Mouse (Mus musculus) testis, adult 2 months (tissue): ENCODE results near the gene Sec61b. TPM values are rescaled to one million over a fixed set of nuclear protein-coding genes. Genes with fewer than 3 reads are reported as not detected.

ENCODE experiments used
- H3K27ac ChIP-seq: fragments of 200-500 bp; 2 replicates; pipeline ENCODE4 v1.5.1; 2012; ENCODE audit warnings: low read depth, low read length; ENCODE audit not compliant: control insufficient read depth, insufficient read depth
- H3K27me3 ChIP-seq: fragments of 200-500 bp; 2 replicates; pipeline ENCODE4 v1.6.1; 2012; ENCODE audit warnings: mild to moderate bottlenecking, low read length, moderate library complexity; ENCODE audit not compliant: control insufficient read depth, insufficient read depth
- H3K36me3 ChIP-seq: fragments of 200-500 bp; 2 replicates; pipeline ENCODE4 v1.6.1; 2012; ENCODE audit warnings: mild to moderate bottlenecking, low read length; ENCODE audit not compliant: control insufficient read depth, insufficient read depth
- H3K4me1 ChIP-seq: fragments of 200-500 bp; 2 replicates; pipeline ENCODE4 v1.6.1; 2012; ENCODE audit warnings: low read length; ENCODE audit not compliant: control insufficient read depth, insufficient read depth
- H3K4me3 ChIP-seq: fragments of 200-500 bp; 2 replicates; pipeline ENCODE4 v1.5.1; 2012; ENCODE audit warnings: low read depth, mild to moderate bottlenecking, low read length, moderate library complexity, mixed read lengths; ENCODE audit not compliant: control insufficient read depth
- CTCF ChIP-seq: fragments of 200-500 bp; IDR thresholded peaks from 2 replicates; pipeline ENCODE4 v1.5.1; 2012; ENCODE audit warnings: low read depth, mild to moderate bottlenecking, inconsistent platforms, low read length, moderate library complexity; ENCODE audit not compliant: control insufficient read depth, insufficient read depth, insufficient replicate concordance
- POLR2A ChIP-seq: fragments of 200-500 bp; IDR thresholded peaks from 2 replicates; pipeline ENCODE4 v1.6.1; 2012; ENCODE audit warnings: low read depth, mild to moderate bottlenecking, inconsistent platforms, low read length, moderate library complexity; ENCODE audit not compliant: control insufficient read depth
- polyA plus RNA-seq: library from polyadenylated mRNA; depleted of rRNA; stranded (reverse); fragments of >200 nt; gene quantifications from 2 replicates; pipeline ENCODE4 v1.2.3, GENCODE M21; 2012

Gene Sec61b
- polyA plus RNA-seq, 1 experiment, result 43.6 TPM

- Histone ChIP-seq H3K36me3 (no peaks in the 10 kb centered on the region), H3K4me1 (peaks cover 8% of the 10 kb centered on the region), H3K27me3 (no peaks in the 10 kb centered on the region), H3K4me3 (peak overlapping the region; percentile 38; the same call in 1 of the 2 replicates), H3K27ac (no peak overlapping the region)
- TF ChIP-seq CTCF, result no peak
- no peak for TF ChIP-seq POLR2A
Measured at GRCm38 (mm10) chr4:47435566-47436360, 38.7 kb upstream of the Sec61b start.

GRCm38 (mm10) chr4:47437365-47438340 lies 36.8 kb upstream of the Sec61b start:
- Histone ChIP-seq H3K36me3 (no peaks in the 10 kb centered on the region), H3K27ac (no peak overlapping the region), H3K27me3 (no peaks in the 10 kb centered on the region), H3K4me3 (peak overlapping the region; percentile 52), H3K4me1 (peaks cover 8% of the 10 kb centered on the region)
- TF ChIP-seq CTCF (peak; percentile 96), POLR2A (no peak)

DNA sequence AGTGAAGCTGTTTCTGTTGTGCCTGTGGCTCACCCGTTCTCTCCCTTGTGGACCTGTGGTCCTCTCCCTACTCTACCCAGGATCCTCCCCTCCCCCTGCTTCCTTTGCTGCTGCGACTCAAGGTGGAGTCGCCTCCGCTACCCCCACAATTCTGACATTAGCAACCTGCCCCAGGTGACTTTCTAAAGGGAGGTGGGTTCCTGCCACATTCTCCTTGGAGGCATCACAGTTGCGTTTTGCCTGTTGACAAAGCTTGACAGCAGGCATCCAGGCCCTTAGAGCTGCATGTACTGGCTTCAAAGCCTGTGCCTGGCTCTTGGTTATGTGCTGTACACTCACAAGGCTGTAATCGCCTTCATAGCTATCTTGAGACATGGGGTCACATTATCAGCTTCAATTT lies 35.5 kb upstream of the Sec61b start:
- no peak overlapping the region for H3K27ac ChIP-seq
- no peaks in the 10 kb centered on the region for H3K27me3 ChIP-seq
- H3K4me1 ChIP-seq, result peaks cover 8% of the 10 kb centered on the region
- no peaks in the 10 kb centered on the region for H3K36me3 ChIP-seq
- TF ChIP-seq CTCF (no peak), POLR2A (no peak)
- H3K4me3 ChIP-seq, result no peak overlapping the region

- Histone ChIP-seq H3K27ac (no peak overlapping the region), H3K4me3 (no peak overlapping the region), H3K4me1 (peaks cover 8% of the 10 kb centered on the region; the same call in 1 of the 2 replicates), H3K27me3 (no peaks in the 10 kb centered on the region), H3K36me3 (no peaks in the 10 kb centered on the region)
- TF ChIP-seq CTCF (no peak), POLR2A (no peak)
Measured at GRCm38 (mm10) chr4:47440951-47441350, 33.5 kb upstream of the Sec61b start.

DNA sequence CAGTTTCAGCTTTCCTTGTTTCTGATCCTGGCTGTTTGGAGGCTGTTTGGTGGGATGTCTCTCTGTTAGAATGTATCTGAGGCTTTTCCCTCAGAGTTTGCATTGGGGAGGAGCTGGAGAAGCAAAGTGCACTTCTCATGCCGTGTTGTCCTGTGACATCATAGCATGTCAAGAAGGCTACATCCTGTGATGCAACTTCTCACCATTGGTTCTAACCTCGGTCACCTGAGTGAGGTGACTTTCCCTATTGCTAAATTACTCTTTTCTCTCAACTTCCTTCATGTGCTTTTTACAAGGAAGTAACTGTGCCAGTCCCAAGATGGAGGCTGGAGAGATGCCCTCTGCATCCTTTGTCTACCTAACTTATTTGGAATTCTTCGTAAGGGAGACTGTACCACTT lies 25.9 kb upstream of the Sec61b start:
- H3K4me3 ChIP-seq, result no peak overlapping the region
- no peaks in the 10 kb centered on the region for H3K36me3 ChIP-seq
- no peaks in the 10 kb centered on the region for H3K27me3 ChIP-seq
- no peaks in the 10 kb centered on the region for H3K4me1 ChIP-seq
- no peak overlapping the region for H3K27ac ChIP-seq
- no peak for TF ChIP-seq POLR2A
- TF ChIP-seq CTCF, result no peak

DNA sequence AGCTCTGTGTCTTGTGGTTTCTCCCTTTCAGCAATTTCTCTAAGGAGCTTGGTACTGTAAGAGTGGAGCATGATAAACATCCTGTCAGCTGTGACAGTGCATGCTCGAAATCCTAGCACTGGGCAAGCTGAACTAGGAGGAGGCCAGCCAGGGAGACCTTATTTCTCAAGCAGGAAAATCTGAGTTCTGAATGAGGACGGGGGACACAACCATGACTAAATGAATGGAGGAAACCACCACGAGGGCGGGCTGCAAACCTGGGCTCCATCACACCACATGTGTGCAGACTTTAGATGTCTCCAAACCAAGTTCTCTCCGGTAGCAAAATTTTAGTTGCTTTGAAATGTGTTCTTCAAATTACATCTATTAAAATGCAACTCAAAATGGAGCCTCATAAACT lies 25.3 kb upstream of the Sec61b start:
- Histone ChIP-seq H3K27ac (no peak overlapping the region), H3K4me1 (no peaks in the 10 kb centered on the region), H3K4me3 (no peak overlapping the region), H3K27me3 (no peaks in the 10 kb centered on the region), H3K36me3 (no peaks in the 10 kb centered on the region)
- TF ChIP-seq POLR2A (no peak), CTCF (no peak)

- no peaks in the 10 kb centered on the region for H3K27me3 ChIP-seq
- no peaks in the 10 kb centered on the region for H3K36me3 ChIP-seq
- H3K4me1 ChIP-seq, result no peaks in the 10 kb centered on the region
- no peak overlapping the region for H3K4me3 ChIP-seq
- no peak overlapping the region for H3K27ac ChIP-seq
- no peak for TF ChIP-seq CTCF
Measured at GRCm38 (mm10) chr4:47449586-47450522, 24.6 kb upstream of the Sec61b start.
